Mouse (Mus musculus): ENCODE measurements around the gene Hmgcl.

DNA sequence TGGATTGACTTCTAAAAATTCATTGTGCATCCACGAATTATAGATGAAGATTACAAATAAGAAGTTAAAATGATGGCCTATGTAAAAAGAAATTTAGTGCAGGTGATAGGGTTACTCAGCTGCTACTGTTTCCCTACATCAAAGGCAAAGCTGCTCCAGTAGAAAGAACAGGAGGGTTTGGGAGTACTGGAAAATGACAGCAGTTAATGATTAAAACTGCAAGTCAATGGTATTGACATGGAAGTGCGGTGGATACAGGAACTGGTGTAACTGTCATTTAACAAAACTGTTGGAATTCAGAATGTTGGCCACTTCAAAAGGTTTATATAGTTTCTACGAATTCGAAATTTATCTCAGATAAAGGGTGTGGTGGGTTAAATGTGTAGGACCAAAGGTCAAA lies 48.9 kb downstream of the Hmgcl start:
- TF ChIP-seq CTCF (IDR thresholded peaks at IDR 0.05; ENCODE audit: borderline replicate concordance, control insufficient read depth, extremely low read depth, insufficient read depth, low read length, poor library complexity) (no peak), POLR2A (IDR thresholded peaks at IDR 0.05; ENCODE audit: control insufficient read depth, extremely low read depth, insufficient read depth, low read length, poor library complexity) (no peak)
